Comparison of ENCODE assay signal across 10 mouse cellular contexts in the genomic region with DNA sequence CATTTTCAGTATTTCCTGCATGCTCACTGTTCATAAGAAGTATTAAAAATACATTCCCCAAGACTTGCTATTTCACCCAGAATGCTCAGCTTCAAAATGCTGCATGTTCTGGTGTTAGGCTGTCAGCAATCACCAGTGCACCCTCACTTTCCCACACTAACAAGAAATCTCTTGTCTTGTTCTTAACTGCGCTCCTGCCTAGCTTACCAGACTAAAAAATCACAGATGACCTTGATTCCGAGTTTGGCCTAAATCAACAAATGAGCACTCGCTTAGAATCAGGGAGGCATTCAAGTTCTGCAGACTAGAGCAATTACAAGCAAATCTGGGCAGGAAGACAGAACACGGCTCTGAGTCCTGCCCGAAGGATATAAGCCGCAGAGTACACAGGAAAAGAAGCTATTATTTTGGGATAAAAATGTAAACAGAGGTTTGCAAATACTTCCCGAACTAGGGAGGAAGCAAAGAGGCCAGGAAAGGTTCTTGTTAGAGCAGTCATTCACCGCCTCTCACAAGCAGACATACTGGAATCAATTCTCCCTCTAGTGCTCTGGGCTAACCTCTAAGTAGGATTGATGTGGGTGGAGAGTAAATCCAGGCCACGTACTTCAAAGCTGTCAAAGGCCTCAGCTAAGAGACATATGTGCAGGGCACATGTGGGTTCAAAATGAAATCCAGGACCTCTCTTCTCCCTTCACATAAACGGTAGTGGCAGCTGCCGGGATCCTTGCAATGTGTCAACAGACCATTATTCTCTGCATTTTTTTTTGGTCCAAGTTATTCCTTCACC.
DNase-seq lines count a peak whose midpoint lies in the region; ATAC-seq and TF ChIP-seq lines count a peak whose summit lies in the region.
"Had no signal": no experiment of that assay in that cellular context is flagged by ENCODE, and none has a peak within 500 bp of the region (broad histone marks: within the 10 kb centered on the region; RNA-seq: fewer than 3 reads in every experiment).

No protein-coding gene starts in this region.

- no peaks in the 10 kb centered on the region for H3K36me3 ChIP-seq in kidney, postnatal 0 days (ENCODE audit: insufficient read depth, low read length)
- H3K36me3 ChIP-seq in embryonic facial prominence, embryonic 10.5 days (replicated peaks), result no peaks in the 10 kb centered on the region
- no peaks in the 10 kb centered on the region for H3K36me3 ChIP-seq in limb, embryonic 12.5 days

- WGBS in kidney, postnatal 0 days, result 40% methylated on average over 11 of the region's 11 CpGs
- whole genome bisulfite sequencing in embryonic facial prominence, embryonic 10.5 days, result 54% methylated on average over 11 of the region's 11 CpGs
- WGBS in limb, embryonic 12.5 days, result 21% methylated on average over 11 of the region's 11 CpGs

- no peak overlapping the region for H3K4me2 ChIP-seq in kidney, postnatal 0 days (ENCODE audit: low read length)
- 0 out of 2 replicates have a peak overlapping the region, but pooled peaks have one; percentile 7 for H3K4me2 ChIP-seq in limb, embryonic 12.5 days

- no peaks in the 10 kb centered on the region for H3K27me3 ChIP-seq in kidney, postnatal 0 days (ENCODE audit: insufficient read depth, low read length)
- no peaks in the 10 kb centered on the region for H3K27me3 ChIP-seq in embryonic facial prominence, embryonic 10.5 days (replicated peaks; ENCODE audit: low read depth, poor library complexity, severe bottlenecking)
- no peaks in the 10 kb centered on the region for H3K27me3 ChIP-seq in limb, embryonic 12.5 days
- H3K27me3 ChIP-seq: megakaryocyte, embryonic 14.5 days had no signal

- no peak for ATAC-seq in kidney, postnatal 0 days (replicated peaks; ENCODE audit: low FRiP score, low read depth)
- ATAC-seq in limb, embryonic 12.5 days (ENCODE audit: insufficient number of reproducible peaks, insufficient read depth, low FRiP score, low TSS enrichment, low read depth), result no peak

- DNase-seq in kidney, postnatal 0 days (ENCODE audit: low spot score), result peak; percentile 19
- no peak for DNase-seq in kidney, postnatal 14 days
- peak; percentile 29 for DNase-seq in brain, embryonic 14.5 days (ENCODE audit: low read depth)
- peak; percentile 47 for DNase-seq in embryonic facial prominence, embryonic 10.5 days (ENCODE audit: low spot score)
- no peak for DNase-seq in cerebellum, adult 11 months
- DNase-seq in thymus, postnatal 25 days, result no peak
- DNase-seq: adrenal gland, adult 8-10 months; heart, postnatal 36 days had no signal

- no peak overlapping the region for H3K4me3 ChIP-seq in kidney, postnatal 0 days (replicated peaks; ENCODE audit: low read depth, low read length)
- no peak overlapping the region for H3K4me3 ChIP-seq in embryonic facial prominence, embryonic 10.5 days
- no peak overlapping the region for H3K4me3 ChIP-seq in limb, embryonic 12.5 days (replicated peaks)
- H3K4me3 ChIP-seq: megakaryocyte, embryonic 14.5 days had no signal

- TF ChIP-seq CTCF in kidney, postnatal 0 days (IDR thresholded peaks at IDR 0.05; ENCODE audit: low read depth), result no peak
- TF ChIP-seq CTCF in brain, embryonic 14.5 days (IDR thresholded peaks at IDR 0.05; ENCODE audit: borderline replicate concordance, extremely low read depth, insufficient read depth, insufficient read length), result no peak

- H3K9me3 ChIP-seq in kidney, postnatal 0 days (replicated peaks; ENCODE audit: low read length), result no peaks in the 10 kb centered on the region
- H3K9me3 ChIP-seq in embryonic facial prominence, embryonic 10.5 days, result peaks cover 7% of the 10 kb centered on the region; the same call in 1 of the 2 replicates
- H3K9me3 ChIP-seq in limb, embryonic 12.5 days, result peaks cover 6% of the 10 kb centered on the region; the same call in 1 of the 2 replicates

- no peak overlapping the region for H3K9ac ChIP-seq in kidney, postnatal 0 days (ENCODE audit: low read depth, low read length)
- no peak overlapping the region for H3K9ac ChIP-seq in limb, embryonic 12.5 days (replicated peaks)

- no peak for TF ChIP-seq POLR2A in brain, embryonic 14.5 days (IDR thresholded peaks at IDR 0.05; ENCODE audit: borderline replicate concordance, extremely low read depth, insufficient read depth, insufficient read length, poor library complexity, severe bottlenecking)

- H3K27ac ChIP-seq in kidney, postnatal 0 days, result no peak overlapping the region
- H3K27ac ChIP-seq in embryonic facial prominence, embryonic 10.5 days (replicated peaks), result peak overlapping the region; percentile 26; the same call in 1 of the 2 replicates
- H3K27ac ChIP-seq in limb, embryonic 12.5 days, result peak overlapping the region; percentile 68

- 0 out of 2 replicates have a peak, but pooled peaks cover 4% of the 10 kb centered on the region for H3K4me1 ChIP-seq in kidney, postnatal 0 days (replicated peaks; ENCODE audit: insufficient read depth, low read length)
- peaks cover 22% of the 10 kb centered on the region for H3K4me1 ChIP-seq in embryonic facial prominence, embryonic 10.5 days
- H3K4me1 ChIP-seq in limb, embryonic 12.5 days (replicated peaks), result peaks cover 19% of the 10 kb centered on the region
- H3K4me1 ChIP-seq: megakaryocyte, embryonic 14.5 days had no signal

Comparison
In these comparisons a context has a peak if more than half of its experiments do, and no peak if none do; other contexts are left out.
1. DNase-seq: peak in kidney, postnatal 0 days (single experiment), brain, embryonic 14.5 days (single experiment) and embryonic facial prominence, embryonic 10.5 days (single experiment); none in kidney, postnatal 14 days (single experiment), cerebellum, adult 11 months (single experiment) and thymus, postnatal 25 days (single experiment).